Mouse (Mus musculus) left cerebral cortex, adult 18-20 months (tissue): ENCODE data around the gene Slc22a5. TPM values are rescaled to one million over a fixed set of nuclear protein-coding genes. Genes with fewer than 3 reads are reported as not detected.
"Not testable (repeated sequence)": the region's sequence is repeated elsewhere in the genome, so short reads cannot be mapped to it uniquely, and the experiment has no call there.

Source experiments
- DNase-seq, 2 experiments: peaks; one replicate each; pipeline ENCODE4 v3.0.0; 2021 to 2022; ENCODE audit warnings: low spot score in 2 of 2, mixed read lengths in 1 of 2
- long read RNA-seq, 2 experiments: library from polyadenylated mRNA; stranded (forward); transcript quantifications; one replicate each; pipeline ENCODE4 v2.0.0; 2021
- total RNA-seq, 2 experiments: library from RNA; stranded (reverse); gene quantifications; 2 replicates each; pipeline ENCODE4 v1.2.3; 2021

The Slc22a5 gene
- 10 to 100 TPM in 1 of 2 experiments, 1 to 10 TPM in 1; 9.4 to 10.2 TPM for total RNA-seq
- long read RNA-seq, experiment 1, partial matches to known transcripts: 2 of 8 reads
- long read RNA-seq, experiment 1, other reads (novel, unspliced or antisense): 3 of 8 reads
- long read RNA-seq, experiment 2, partial matches to known transcripts: 0 of 8 reads
- long read RNA-seq, experiment 2, other reads (novel, unspliced or antisense): 4 of 8 reads

DNA sequence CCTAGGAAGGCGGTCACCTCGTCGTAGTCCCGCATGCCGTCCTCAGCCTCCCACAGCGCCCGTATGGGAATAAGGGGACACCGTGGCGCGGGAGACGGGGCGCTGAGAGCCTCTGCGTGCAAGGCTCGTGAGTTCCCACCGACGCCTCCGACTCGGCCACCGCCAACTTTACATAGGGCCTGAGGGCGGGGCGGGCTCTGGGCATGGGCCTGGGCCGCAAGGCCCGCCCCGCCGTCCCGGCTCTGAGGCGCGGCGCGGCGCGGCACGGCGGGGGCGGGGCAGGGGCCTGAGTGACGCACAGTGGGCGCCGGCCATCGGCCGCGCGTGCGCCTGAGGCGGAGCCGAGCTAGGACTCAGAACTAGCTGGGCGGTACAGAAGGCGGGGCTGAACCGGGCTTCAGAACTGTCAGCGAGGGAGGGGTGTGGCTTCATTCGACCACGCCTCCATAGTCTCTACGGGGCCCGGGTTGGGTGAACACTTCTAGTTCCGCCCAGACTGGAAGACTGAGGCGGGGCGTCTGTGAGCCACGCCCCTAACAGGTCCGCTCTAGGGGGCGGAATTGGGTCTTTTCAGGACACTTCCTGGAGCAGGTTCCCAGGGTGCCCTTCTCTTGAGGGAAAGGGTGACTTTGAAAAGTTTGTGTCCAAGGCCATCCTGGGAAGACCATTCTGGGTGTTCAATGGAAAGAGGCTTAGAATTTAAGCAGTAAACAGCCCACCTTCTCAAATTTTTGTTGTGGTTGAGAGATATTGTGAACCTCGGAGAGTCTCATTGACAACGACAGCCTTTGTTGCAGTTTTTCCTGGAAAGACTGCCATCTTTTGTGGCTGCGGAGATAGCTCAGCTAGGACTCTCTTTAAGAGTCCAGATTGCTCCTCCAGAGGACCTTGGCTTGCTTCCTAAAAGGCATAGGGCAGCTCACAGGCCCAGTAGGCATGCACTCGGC is at the start of gene Slc22a5:
Slc22a5 (minus strand) TSS at position 156 of the 947 bp plus-strand sequence.
- peak; percentile 97 to 99 for DNase-seq

DNA sequence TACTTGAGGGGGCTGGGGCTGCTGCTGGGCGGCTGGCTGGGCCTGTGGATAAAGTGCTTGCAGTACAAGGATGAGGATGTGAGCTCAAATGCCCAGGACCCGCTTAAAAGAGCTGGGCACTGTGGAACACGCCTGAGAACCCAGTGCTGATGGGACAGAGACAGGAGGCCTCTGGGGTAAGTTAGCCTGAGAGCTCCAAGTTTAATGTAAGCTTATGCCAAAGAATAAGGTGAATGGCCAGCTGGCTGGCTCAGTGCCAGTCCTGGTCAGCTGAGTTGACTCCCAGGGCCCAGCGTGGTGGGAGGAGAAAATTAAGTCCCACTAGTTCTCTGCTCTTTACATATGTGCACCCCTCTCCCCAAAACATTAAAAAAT is 40.5 kb upstream of the Slc22a5 start:
- DNase-seq: not testable (repeated sequence)

DNA sequence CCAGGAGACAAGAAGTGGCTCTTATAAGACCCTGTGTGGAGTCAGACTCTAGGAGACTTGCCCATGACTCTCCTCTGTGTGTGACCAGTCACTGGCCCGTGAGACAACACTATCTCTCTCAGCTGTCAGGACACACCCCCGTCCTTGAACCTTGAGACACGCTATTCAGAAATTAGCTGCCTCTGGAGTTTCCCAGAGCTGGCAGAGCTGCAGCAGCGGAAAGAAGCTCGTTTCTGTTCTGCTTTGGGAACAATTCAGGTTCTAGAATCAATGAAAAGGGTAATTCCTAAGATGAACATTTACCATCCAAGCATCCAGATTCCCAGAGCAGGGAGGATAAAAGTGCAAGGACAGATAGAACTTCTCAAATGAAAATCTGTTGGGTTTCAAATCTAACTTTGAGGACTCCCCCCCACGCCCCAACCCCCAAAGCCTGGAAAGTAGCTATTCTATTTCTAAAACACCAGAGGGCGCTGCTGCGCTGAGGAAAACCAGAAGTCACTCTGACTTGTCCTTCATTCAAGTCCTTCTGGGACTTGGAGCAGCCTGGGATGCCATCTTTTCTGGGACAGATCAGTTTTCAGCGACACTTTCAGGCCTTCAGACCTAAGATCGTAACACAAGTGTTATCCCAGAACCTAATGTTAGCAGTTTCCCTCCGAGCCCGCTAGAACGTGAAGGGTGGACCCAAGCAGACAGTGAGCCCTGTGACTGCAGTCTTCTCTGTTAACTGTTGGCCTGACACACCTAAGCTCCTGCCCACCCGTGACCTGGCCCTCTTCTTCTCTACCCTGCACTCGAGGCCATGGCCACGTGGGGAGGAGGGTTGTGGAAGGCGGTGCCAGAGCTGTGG is 39.9 kb upstream of the Slc22a5 start:
- DNase-seq: peak; percentile 53 to 65

DNA sequence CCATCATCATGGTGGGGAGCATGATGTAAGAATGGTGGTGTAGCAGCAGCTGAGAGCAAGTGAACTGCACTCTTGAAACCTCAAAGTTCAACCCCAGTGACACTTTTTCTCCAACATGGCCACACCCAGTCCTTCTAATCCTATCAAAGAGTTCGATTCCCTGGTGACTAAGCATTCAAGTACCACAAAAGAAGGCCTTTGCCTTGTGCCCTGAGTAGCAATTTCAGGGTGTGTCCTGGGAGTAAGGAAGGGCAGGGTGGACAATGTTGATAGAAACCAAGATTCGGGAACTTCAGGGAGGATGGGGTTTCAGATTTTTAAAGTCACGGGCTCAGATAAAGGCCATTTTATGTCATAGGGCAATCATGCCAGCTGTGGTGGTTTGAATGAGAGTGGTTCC is 38.3 kb upstream of the Slc22a5 start:
- DNase-seq: no peak

DNA sequence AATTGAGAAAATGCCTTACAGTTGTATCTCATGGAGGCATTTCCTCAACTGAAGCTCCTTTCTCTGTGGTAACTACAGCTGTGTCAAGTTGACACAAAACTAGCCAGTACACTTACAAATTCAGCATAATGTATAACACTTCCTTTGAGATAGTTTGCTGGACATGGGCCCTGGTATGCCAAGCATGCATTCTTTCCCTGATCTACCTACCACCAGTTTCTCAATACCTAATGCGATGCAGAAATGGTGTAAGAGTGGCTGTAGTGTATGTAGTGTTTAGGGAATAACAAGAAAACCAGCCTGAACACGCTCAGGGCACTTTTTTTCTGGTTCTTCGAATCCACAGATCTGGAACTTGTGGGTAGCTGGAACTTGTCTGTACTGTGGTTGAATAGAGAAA is 37.1 kb upstream of the Slc22a5 start:
- no peak for DNase-seq

DNA sequence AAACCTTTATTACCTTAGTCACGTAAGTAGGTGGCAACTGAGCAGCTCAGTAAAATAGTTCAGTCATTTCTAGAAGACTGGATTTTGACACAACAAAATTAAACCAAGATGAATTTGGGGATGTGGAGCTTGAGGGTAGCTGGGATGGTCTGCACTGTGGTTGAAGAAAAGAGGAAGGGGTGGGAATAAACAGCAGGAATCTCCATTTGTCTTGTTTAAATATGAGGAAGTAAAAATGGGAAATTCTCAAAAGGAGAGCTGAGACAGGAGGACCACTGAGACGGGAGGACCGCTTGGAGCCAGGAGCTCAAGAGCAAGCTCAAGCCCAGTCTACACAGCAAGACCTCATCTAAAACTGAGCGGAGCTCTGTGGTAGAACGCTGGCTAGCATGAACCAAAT is 34.8 kb upstream of the Slc22a5 start:
- no peak for DNase-seq

DNA sequence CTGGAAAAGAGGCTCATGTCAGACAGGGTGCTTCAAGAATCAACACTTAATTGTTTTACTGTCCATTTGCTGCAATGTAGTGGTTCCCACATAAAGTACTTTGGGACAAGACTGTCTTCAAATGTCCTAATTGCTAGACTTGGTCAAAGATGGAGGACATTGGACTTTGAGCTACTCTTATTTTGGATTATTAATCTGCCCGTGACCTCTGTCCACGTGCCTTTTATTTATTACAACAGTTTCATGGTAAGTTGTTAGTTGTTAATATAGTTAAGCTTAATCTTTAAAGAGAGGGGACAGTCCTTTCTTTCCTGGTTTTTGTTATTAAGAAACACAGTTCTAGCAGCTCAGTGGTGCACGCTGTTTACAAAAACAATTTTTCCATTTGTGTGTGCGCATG is 27.4 kb upstream of the Slc22a5 start:
- DNase-seq: no peak

DNA sequence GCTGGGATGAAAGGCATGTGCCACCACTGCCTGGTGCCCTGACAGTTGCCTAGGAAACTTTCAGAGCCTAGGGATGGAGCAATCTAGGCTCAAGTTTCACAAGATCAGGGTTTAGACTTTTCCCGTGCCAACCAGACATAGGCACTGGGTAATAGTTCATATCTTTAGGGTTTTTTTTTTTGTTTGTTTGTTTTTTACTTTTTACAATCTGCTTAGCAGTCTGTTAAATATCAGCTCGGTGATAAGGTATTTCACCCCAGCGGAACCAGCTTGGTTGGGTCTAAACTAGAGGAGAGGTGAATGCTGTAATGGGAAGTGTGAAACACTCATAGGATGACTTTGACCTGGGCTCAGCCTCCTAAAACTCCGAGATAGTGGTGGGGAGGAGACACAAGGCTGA is 19.6 kb upstream of the Slc22a5 start:
- DNase-seq: no peak

DNA sequence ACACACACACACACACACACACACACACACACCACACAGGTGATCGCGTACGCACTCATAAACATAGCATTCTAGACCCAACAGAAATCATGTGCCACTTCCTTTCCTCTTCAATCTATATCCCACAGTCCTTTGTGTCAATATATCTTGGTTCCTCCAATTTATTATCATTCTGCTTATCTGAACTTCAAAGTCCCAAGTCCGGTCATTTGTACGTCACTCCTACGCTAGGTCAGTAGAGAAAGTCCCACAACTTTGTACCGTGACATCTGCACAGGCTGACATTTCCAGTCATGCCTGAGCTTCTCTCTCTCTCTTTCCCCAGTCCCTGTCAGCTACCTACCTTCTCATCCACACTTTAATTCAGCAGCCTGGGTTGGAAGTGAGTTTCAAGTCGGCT is 17.2 kb upstream of the Slc22a5 start:
- no peak for DNase-seq

DNA sequence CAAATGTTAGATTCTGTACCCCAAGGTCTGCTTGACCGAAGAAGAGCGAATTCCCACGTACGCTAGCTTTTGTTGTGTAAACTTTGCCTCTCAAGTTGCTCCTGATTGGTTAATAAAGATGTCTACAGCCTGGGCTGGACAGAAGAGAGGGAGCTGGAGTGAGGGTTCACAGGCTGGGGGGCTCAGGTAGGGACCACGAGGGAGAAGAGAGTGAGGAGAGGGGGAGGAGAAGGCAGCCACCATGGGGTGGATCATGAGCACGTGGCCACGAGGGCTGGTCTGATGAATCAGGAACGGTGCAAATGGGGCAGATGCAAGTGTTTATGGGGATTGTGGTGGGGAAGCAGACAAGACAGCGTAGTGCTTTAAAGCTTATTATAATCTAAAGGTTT is 13.1 kb upstream of the Slc22a5 start:
- no peak for DNase-seq

DNA sequence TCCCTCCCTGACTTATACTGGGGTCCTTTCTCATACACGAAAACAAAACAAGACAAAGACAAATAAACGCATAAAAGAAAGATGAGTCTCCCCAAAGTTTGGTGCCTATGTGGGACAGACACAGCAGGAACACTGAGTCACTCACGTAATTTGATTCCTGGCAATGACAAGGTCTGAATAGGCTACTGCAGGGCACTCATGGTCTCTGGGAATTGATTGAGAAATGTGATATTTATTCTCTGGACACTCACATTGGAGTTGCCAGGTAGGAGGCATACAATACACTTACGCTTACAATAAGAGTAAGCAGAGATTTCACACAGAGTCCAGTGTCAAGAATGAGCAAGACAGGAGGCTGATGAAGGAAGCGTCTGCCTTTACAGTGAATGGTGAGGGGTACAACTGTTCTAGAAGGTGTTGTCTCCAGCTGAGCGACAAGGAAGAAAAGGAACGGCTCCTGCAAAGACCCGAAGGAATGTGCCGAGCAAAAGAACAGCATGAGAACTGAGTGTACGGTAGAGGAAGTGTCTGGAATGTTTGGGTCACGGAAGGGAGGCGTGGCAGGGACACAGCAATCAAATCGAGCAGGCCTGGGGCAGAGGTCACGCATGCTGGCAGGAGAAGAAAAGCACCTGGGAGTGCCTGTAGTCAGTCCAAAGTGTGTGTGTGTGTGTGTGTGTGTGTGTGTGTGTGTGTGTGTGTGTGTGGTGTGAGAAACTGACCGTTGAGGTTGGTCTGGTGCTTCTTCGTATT is 12.5 kb upstream of the Slc22a5 start:
- no peak for DNase-seq

DNA sequence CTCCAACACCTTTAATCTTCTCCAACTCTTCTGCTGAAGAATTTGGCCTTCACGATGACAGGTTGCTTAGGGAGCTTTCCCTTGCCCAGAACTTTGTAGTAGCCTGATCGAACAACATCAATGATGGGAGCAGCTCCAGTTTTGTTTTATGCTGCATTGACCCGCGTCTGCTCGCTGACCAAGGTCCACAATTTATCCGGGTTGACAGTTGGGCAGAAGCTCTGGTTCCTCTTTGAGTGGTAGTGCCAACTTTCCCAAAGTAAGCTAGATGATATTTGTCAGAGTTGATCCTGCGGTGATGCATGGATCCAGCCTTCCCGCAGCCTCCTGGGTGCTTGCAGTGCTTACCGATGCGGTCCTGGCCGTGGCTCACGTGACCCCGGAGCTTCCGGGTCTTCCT is 11.3 kb upstream of the Slc22a5 start:
- DNase-seq: no peak

DNA sequence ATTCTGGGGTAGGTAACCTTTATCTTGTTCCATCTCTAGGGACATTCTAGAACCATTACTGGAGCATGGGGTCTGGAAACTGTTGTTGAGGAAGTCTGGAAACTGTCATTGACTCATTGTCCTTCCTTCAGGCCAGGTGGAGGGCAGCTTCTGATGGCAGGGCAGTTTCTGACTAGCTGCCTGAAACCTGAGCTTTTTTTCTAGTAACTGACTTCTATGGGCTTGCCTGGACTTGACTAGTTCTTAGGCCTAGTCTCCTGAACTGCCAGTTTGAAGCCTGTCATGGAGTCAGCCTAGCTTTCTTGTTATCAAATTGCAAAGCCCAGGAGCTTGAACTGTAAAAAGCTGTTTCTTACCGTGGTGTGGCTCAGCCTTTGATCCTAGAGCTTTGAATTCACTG is 9.5 kb upstream of the Slc22a5 start:
- DNase-seq: no peak

DNA sequence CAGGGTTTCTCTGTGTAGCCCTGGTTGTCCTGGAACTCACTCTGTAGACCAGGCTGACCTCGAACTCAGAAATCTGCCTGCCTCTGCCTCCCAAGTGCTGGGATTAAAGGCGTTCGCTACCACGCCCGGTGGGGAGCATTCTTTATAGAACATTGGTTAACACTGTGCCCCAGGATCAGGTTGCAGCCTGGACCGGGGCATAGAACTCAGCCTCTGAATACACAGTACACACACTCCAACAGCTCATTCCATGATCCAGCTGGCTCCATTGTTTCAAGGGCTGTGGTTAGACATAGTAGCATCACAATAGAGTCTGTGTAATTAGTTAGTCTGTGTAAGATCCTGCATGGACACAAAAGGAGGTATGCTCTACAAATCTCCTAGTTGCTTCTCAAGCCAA is 8.5 kb upstream of the Slc22a5 start:
- DNase-seq: no peak

DNA sequence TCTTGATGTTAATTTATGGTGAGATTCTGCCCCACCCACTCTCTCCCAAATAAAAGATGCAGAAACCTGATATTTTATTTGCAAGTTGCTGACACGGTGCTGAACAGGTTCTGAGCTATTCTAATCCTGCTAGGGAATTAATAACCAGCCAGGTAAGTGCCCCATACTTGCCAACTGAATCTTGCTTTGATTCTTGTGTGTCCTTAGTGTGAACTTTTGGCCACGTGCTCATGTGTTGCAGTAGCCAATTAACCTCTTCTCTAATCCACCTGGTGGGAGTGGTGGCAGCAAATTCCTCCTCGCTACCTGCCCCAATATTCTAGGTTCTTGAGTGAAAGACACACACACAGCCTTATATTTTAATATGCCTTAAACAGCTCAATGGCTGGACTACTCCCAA is 7.5 kb upstream of the Slc22a5 start:
- DNase-seq: no peak

DNA sequence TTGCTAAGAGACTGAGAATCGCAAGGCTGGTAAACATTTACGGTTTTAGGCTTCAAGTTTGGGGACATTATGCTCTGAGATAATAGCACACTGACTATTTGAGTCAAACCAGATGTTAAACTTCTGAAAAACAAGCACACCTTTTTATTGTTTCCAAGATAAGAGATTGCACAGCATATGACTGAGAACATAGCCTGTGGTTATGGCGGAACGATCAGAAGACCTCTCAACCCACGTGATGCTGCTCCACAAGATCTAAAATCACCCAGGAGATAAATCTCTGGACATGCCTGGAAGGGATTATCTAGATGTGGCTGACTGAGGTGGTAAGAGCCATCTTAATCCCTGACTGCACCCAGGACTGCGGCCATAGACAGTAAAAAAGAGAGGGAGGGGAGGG is 5.5 kb upstream of the Slc22a5 start:
- DNase-seq: no peak

DNA sequence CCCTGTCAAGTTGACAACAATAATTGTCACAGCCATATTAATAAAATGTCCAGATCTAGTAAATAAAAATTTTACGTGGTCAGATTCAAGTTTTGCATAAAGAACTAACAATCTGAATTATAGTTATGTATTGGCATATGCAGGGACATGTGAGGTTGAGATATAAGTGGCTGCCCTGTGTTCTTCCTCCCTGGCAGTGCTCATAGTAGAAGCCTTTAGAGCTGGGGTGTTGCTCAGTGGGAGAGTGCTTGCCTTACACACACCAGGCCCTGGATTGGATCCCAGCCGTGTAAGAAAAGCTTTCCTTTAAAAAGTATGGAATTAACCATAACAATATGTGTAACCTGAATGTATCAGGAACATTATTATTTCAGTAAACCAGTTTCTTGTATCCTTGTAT is 2.0 kb upstream of the Slc22a5 start:
- DNase-seq: no peak

DNA sequence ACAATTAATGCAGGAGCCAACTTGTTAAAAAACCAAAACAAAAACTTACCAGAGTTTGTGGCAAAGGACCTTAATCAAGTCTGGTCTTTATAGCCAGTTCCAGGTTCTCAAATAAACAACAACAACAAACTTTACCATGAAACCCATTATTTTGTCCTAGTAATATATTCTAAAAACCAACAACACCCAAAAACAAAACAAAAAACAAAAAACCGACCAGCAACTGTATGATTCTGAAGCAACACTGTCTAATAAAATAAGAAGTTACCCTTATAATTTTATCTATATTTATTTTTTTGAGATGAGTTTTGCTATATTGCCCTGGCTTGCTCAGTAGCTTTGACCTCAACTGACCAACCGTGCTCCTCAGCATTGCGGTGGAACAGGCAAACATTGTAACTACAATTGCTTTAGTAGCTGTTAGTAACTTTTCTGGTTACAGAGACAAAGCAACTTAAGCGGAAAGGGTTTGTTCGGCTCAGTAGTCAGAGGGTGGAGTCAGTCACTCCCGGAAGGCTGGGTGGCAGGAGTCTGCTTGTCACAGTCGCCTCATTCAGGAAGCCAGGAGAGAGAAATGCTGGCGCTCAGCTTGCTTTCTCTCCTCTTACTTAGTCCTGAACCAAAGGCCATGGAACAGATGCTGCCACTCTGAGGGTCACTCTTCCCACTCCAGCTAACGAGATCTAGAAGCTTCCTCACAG is 1.4 kb upstream of the Slc22a5 start:
- DNase-seq: no peak

DNA sequence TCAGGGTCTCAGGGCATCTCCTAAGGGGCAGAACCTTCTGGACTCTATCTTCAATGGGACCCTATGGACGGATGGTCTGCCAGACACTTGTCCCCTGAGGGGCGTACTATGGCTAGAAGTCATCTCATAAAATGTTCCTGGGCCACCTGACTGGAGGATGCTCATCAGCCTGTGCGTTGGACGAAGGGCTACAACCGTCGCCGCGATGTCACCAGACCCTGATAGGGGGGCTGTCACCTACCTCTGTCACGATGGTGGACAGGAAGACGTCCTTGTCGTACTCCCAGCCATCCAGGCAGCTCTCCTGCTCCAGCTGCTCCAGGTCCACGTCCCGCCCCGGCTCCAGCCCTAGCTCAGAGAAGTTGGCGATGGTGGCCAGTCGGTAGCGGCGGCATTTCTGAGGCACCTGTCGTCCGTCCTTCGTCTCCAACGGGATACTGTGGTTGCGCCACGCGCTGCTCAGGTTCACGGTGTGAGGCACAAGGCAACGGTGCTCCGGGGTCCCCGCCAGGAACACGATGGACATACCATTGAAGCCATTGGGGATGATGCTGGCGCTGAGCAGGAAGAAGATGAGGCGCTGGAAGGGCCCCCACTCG is 455 bp downstream of the Slc22a5 start:
- DNase-seq: peak in 1 of 2 experiments; percentile 49

DNA sequence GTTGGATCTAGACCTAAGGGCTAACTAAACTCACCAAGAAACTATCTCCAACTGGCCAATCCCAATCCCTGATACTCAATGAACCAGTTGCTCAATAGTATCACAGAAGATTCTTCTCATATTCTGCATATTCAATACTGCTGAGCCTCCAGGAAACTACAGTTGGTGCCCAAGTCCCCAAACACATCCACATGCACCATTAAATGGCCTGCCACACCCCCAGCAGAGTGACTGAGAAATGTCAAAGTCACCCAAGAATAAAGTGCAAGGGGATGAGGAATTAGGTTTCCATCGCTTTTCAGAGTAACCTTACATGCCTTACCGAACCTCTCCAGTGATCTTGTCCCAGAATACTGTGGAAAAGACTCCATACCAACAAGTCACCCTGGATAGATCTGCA is 1.2 kb downstream of the Slc22a5 start:
- no peak for DNase-seq
